Mouse (Mus musculus): ENCODE data around the gene Arnt. TPM values are rescaled to one million over a fixed set of nuclear protein-coding genes. Genes with fewer than 3 reads are reported as not detected.
A peak's percentile ranks its signal among the peaks of the same experiment; 100 is the strongest.

Gene Arnt
- total RNA-seq, 1 experiment = 25.1 TPM

- in situ Hi-C loops (cut with MboI; ENCODE audit: low sequenced_read_pairs in 2 of 2, unreplicated experiment in 2 of 2) = no loop called here
- Histone ChIP-seq H3K36me3 (ENCODE audit: control insufficient read depth, insufficient read depth, low read length, poor library complexity, severe bottlenecking) (peaks cover 4% of the 10 kb centered on the region), H3K27ac (ENCODE audit: insufficient read depth, low read depth, low read length, poor library complexity, severe bottlenecking) (no peak overlapping the region), H3K9ac (ENCODE audit: insufficient read depth, low read depth, low read length, poor library complexity, severe bottlenecking) (no peak overlapping the region), H3K4me1 (ENCODE audit: control insufficient read depth in 2 of 2, insufficient read depth in 2 of 2, low read length in 2 of 2, poor library complexity in 1 of 2) (no peaks in the 10 kb centered on the region), H3K9me3 (ENCODE audit: control insufficient read depth, insufficient read depth, low read depth, low read length) (no peaks in the 10 kb centered on the region), H3K4me3 (ENCODE audit: insufficient read depth in 1 of 2, low read depth in 1 of 2, low read length in 2 of 2, poor library complexity in 1 of 2, severe bottlenecking in 1 of 2) (no peak overlapping the region)
- no peak for DNase-seq (ENCODE audit: low read depth, low spot score)
- TF ChIP-seq HCFC1 (IDR thresholded peaks at IDR 0.05; ENCODE audit: borderline replicate concordance, insufficient read depth, low read length) (no peak), MAFK (IDR thresholded peaks at IDR 0.05; ENCODE audit: insufficient read depth, low read depth, low read length) (no peak), ZC3H11A (IDR thresholded peaks at IDR 0.05; ENCODE audit: borderline replicate concordance, low read depth, low read length) (no peak), ZNF384 (IDR thresholded peaks at IDR 0.05; ENCODE audit: low read depth, low read length) (no peak), CHD2 (IDR thresholded peaks at IDR 0.05; ENCODE audit: low read depth, low read length) (no peak)
These were observed 5.5 kb downstream of the Arnt start for GRCm38 (mm10) chr3:95439670-95440069.

- no peak for TF ChIP-seq CHD2 (IDR thresholded peaks at IDR 0.05; ENCODE audit: low read depth, low read length)
- TF ChIP-seq ZC3H11A (IDR thresholded peaks at IDR 0.05; ENCODE audit: borderline replicate concordance, low read depth, low read length) = no peak
- TF ChIP-seq ZNF384 (IDR thresholded peaks at IDR 0.05; ENCODE audit: low read depth, low read length) = no peak
- TF ChIP-seq MAFK (IDR thresholded peaks at IDR 0.05; ENCODE audit: insufficient read depth, low read depth, low read length) = no peak
- no peak for TF ChIP-seq HCFC1 (IDR thresholded peaks at IDR 0.05; ENCODE audit: borderline replicate concordance, insufficient read depth, low read length)
- in situ Hi-C loops (cut with MboI; ENCODE audit: low sequenced_read_pairs in 2 of 2, unreplicated experiment in 2 of 2) = no loop called here
- Histone ChIP-seq H3K27ac (ENCODE audit: insufficient read depth, low read depth, low read length, poor library complexity, severe bottlenecking) (no peak overlapping the region), H3K4me3 (ENCODE audit: insufficient read depth in 1 of 2, low read depth in 1 of 2, low read length in 2 of 2, poor library complexity in 1 of 2, severe bottlenecking in 1 of 2) (no peak overlapping the region), H3K9me3 (ENCODE audit: control insufficient read depth, insufficient read depth, low read depth, low read length) (no peaks in the 10 kb centered on the region), H3K36me3 (ENCODE audit: control insufficient read depth, insufficient read depth, low read length, poor library complexity, severe bottlenecking) (peaks cover under 1% of the 10 kb centered on the region), H3K9ac (ENCODE audit: insufficient read depth, low read depth, low read length, poor library complexity, severe bottlenecking) (no peak overlapping the region), H3K4me1 (ENCODE audit: control insufficient read depth in 2 of 2, insufficient read depth in 2 of 2, low read length in 2 of 2, poor library complexity in 1 of 2) (peaks cover 0 to 3% of the 10 kb centered on the region in 2 experiments; a peak in 1 of 4 replicates)
- DNase-seq (ENCODE audit: low read depth, low spot score) = no peak
These were observed 8.4 kb downstream of the Arnt start for GRCm38 (mm10) chr3:95442406-95443117.

- no peaks in the 10 kb centered on the region; the same call in none of the 2 replicates for H3K36me3 ChIP-seq (ENCODE audit: control insufficient read depth, insufficient read depth, low read length, poor library complexity, severe bottlenecking)
- peaks cover 0 to 3% of the 10 kb centered on the region in 2 experiments; a peak in 1 of 4 replicates for H3K4me1 ChIP-seq (ENCODE audit: control insufficient read depth in 2 of 2, insufficient read depth in 2 of 2, low read length in 2 of 2, poor library complexity in 1 of 2)
- no peak overlapping the region for H3K4me3 ChIP-seq (ENCODE audit: insufficient read depth in 1 of 2, low read depth in 1 of 2, low read length in 2 of 2, poor library complexity in 1 of 2, severe bottlenecking in 1 of 2)
- DNase-seq (ENCODE audit: low read depth, low spot score) = no peak
- no peak overlapping the region for H3K9ac ChIP-seq (ENCODE audit: insufficient read depth, low read depth, low read length, poor library complexity, severe bottlenecking)
- no peak for TF ChIP-seq HCFC1 (IDR thresholded peaks at IDR 0.05; ENCODE audit: borderline replicate concordance, insufficient read depth, low read length)
- TF ChIP-seq CHD2 (IDR thresholded peaks at IDR 0.05; ENCODE audit: low read depth, low read length) = no peak
- TF ChIP-seq ZNF384 (IDR thresholded peaks at IDR 0.05; ENCODE audit: low read depth, low read length) = no peak
- TF ChIP-seq ZC3H11A (IDR thresholded peaks at IDR 0.05; ENCODE audit: borderline replicate concordance, low read depth, low read length) = no peak
- no peak for TF ChIP-seq MAFK (IDR thresholded peaks at IDR 0.05; ENCODE audit: insufficient read depth, low read depth, low read length)
- in situ Hi-C loops (cut with MboI; ENCODE audit: low sequenced_read_pairs in 2 of 2, unreplicated experiment in 2 of 2) = no loop called here
- no peak overlapping the region for H3K27ac ChIP-seq (ENCODE audit: insufficient read depth, low read depth, low read length, poor library complexity, severe bottlenecking)
- H3K9me3 ChIP-seq (ENCODE audit: control insufficient read depth, insufficient read depth, low read depth, low read length) = no peaks in the 10 kb centered on the region
These were observed 11.1 kb downstream of the Arnt start for GRCm38 (mm10) chr3:95445311-95445710.

- Histone ChIP-seq H3K36me3 (ENCODE audit: control insufficient read depth, insufficient read depth, low read length, poor library complexity, severe bottlenecking) (peaks cover 11% of the 10 kb centered on the region), H3K9me3 (ENCODE audit: control insufficient read depth, insufficient read depth, low read depth, low read length) (no peaks in the 10 kb centered on the region), H3K4me1 (ENCODE audit: control insufficient read depth in 2 of 2, insufficient read depth in 2 of 2, low read length in 2 of 2, poor library complexity in 1 of 2) (peaks cover 0 to 3% of the 10 kb centered on the region in 2 experiments; a peak in 1 of 4 replicates), H3K4me3 (ENCODE audit: insufficient read depth in 1 of 2, low read depth in 1 of 2, low read length in 2 of 2, poor library complexity in 1 of 2, severe bottlenecking in 1 of 2) (no peak overlapping the region), H3K9ac (ENCODE audit: insufficient read depth, low read depth, low read length, poor library complexity, severe bottlenecking) (no peak overlapping the region), H3K27ac (ENCODE audit: insufficient read depth, low read depth, low read length, poor library complexity, severe bottlenecking) (no peak overlapping the region)
- in situ Hi-C loops (cut with MboI; ENCODE audit: low sequenced_read_pairs in 2 of 2, unreplicated experiment in 2 of 2) = no loop called here
- no peak for DNase-seq (ENCODE audit: low read depth, low spot score)
- TF ChIP-seq MAFK (IDR thresholded peaks at IDR 0.05; ENCODE audit: insufficient read depth, low read depth, low read length) (0 out of 2 replicates have a peak, but pooled peaks have one; percentile 26), CHD2 (IDR thresholded peaks at IDR 0.05; ENCODE audit: low read depth, low read length) (no peak)
These were observed 16.2 kb downstream of the Arnt start for GRCm38 (mm10) chr3:95450408-95450807.

Data from ES-E14 (cell line).